Mouse (Mus musculus) cortical plate, adult 2 months (tissue): ENCODE measurements at regions not wholly inside any gene's neighbourhood (a gene's known extent, or its start where the extent isn't known, plus 50 kb on each side); places are given as distances from the start of the nearest gene placed in this dataset.
"Not testable (repeated sequence)": the region's sequence is repeated elsewhere in the genome, so short reads cannot be mapped to it uniquely, and the experiment has no call there.

Experiments
- H3K27ac ChIP-seq: fragments of 200-500 bp; 2 replicates; pipeline ENCODE4 v1.5.1; 2012; ENCODE audit warnings: low read length, control low read depth, inconsistent platforms; ENCODE audit not compliant: insufficient read depth
- H3K4me1 ChIP-seq: fragments of 200-500 bp; 2 replicates; pipeline ENCODE4 v1.6.1; 2011; ENCODE audit warnings: low read length; ENCODE audit not compliant: control insufficient read depth, insufficient read depth
- H3K4me3 ChIP-seq: fragments of 200-500 bp; 2 replicates; pipeline ENCODE4 v1.5.1; 2011; ENCODE audit warnings: mild to moderate bottlenecking, low read length, control low read depth; ENCODE audit not compliant: insufficient read depth
- CTCF ChIP-seq: fragments of 200-500 bp; IDR thresholded peaks from 2 replicates; pipeline ENCODE4 v1.5.1; 2011; ENCODE audit warnings: mild to moderate bottlenecking, control low read depth, low read length; ENCODE audit not compliant: insufficient read depth; ENCODE audit errors: extremely low read depth
- POLR2A ChIP-seq: fragments of 200-500 bp; IDR thresholded peaks from 2 replicates; pipeline ENCODE4 v1.6.1; 2011; ENCODE audit warnings: mild to moderate bottlenecking, low read length, control low read depth; ENCODE audit not compliant: insufficient read depth; ENCODE audit errors: extremely low read depth

GRCm38 (mm10) chr10:69034390-69035120 lies 116.7 kb upstream of the Rhobtb1 start:
- no peak for TF ChIP-seq CTCF
- TF ChIP-seq POLR2A: no peak

GRCm38 (mm10) chr10:69035536-69035935 lies 115.7 kb upstream of the Rhobtb1 start:
- not testable (repeated sequence) for H3K4me1 ChIP-seq, H3K4me3 ChIP-seq, H3K27ac ChIP-seq

More at GRCm38 (mm10) chr10:69034390-69035120, 116.7 kb upstream of the Rhobtb1 start:
- Histone ChIP-seq H3K27ac (no peak overlapping the region), H3K4me3 (no peak overlapping the region), H3K4me1 (no peaks in the 10 kb centered on the region)

GRCm38 (mm10) chr10:69036096-69036495 lies 115.1 kb upstream of the Rhobtb1 start:
- no peaks in the 10 kb centered on the region for H3K4me1 ChIP-seq
- H3K27ac ChIP-seq: no peak overlapping the region
- no peak for TF ChIP-seq POLR2A

GRCm38 (mm10) chr10:69044171-69044651 lies 107.0 kb upstream of the Rhobtb1 start:
- no peak overlapping the region for H3K4me3 ChIP-seq
- peaks cover 3% of the 10 kb centered on the region; the same call in 1 of the 2 replicates for H3K4me1 ChIP-seq
- no peak overlapping the region for H3K27ac ChIP-seq
- no peak for TF ChIP-seq CTCF
- TF ChIP-seq POLR2A: no peak

More at GRCm38 (mm10) chr10:69036096-69036495, 115.1 kb upstream of the Rhobtb1 start:
- no peak overlapping the region for H3K4me3 ChIP-seq

- H3K4me3 ChIP-seq: no peak overlapping the region
- peaks cover 3% of the 10 kb centered on the region; the same call in 1 of the 2 replicates for H3K4me1 ChIP-seq
- H3K27ac ChIP-seq: no peak overlapping the region
- TF ChIP-seq CTCF (no peak), POLR2A (no peak)
Measured at GRCm38 (mm10) chr10:69045275-69045674, 106.0 kb upstream of the Rhobtb1 start.

- H3K27ac ChIP-seq: no peak overlapping the region
- no peak overlapping the region for H3K4me3 ChIP-seq
- peaks cover 3% of the 10 kb centered on the region; the same call in 1 of the 2 replicates for H3K4me1 ChIP-seq
- TF ChIP-seq POLR2A: no peak
- no peak for TF ChIP-seq CTCF
Measured at GRCm38 (mm10) chr10:69046008-69046555, 105.2 kb upstream of the Rhobtb1 start.

- Histone ChIP-seq H3K4me1 (no peaks in the 10 kb centered on the region), H3K27ac (no peak overlapping the region), H3K4me3 (no peak overlapping the region)
- TF ChIP-seq POLR2A (no peak), CTCF (no peak)
Measured at GRCm38 (mm10) chr10:69078008-69078407, 73.2 kb upstream of the Rhobtb1 start.

GRCm38 (mm10) chr10:69086184-69086583 lies 65.0 kb upstream of the Rhobtb1 start:
- TF ChIP-seq POLR2A (no peak), CTCF (no peak)
- H3K4me1 ChIP-seq: no peaks in the 10 kb centered on the region
- no peak overlapping the region for H3K27ac ChIP-seq
- no peak overlapping the region for H3K4me3 ChIP-seq

- Histone ChIP-seq H3K4me1 (no peaks in the 10 kb centered on the region), H3K27ac (no peak overlapping the region), H3K4me3 (no peak overlapping the region)
- TF ChIP-seq POLR2A (no peak), CTCF (no peak)
Measured at GRCm38 (mm10) chr10:69091872-69092271, 59.4 kb upstream of the Rhobtb1 start.

GRCm38 (mm10) chr10:69100021-69100420 lies 51.2 kb upstream of the Rhobtb1 start:
- TF ChIP-seq POLR2A (no peak), CTCF (no peak)
- H3K4me3 ChIP-seq: no peak overlapping the region
- no peak overlapping the region for H3K27ac ChIP-seq
- no peaks in the 10 kb centered on the region; the same call in 1 of the 2 replicates for H3K4me1 ChIP-seq

- not testable (repeated sequence) for H3K27ac ChIP-seq, H3K4me3 ChIP-seq, H3K4me1 ChIP-seq
Measured at GRCm38 (mm10) chr10:69100742-69101141, 50.5 kb upstream of the Rhobtb1 start.
